Mouse (Mus musculus) Patski (cell line): ENCODE measurements around the gene Ydjc. TPM values are rescaled to one million over a fixed set of nuclear protein-coding genes. Genes with fewer than 3 reads are reported as not detected.
"Not testable (repeated sequence)": the region's sequence is repeated elsewhere in the genome, so short reads cannot be mapped to it uniquely, and the experiment has no call there.

Experiments
- ATAC-seq: fragments of 100-300 bp; one replicate; pipeline ENCODE4 v1.8.0; 2021
- CTCF ChIA-PET: fragments of 350-600 bp; sonication (Branson Sonifier 250); formaldehyde crosslinking; loops from one replicate; lab custom pipeline; 2022; ENCODE audit warnings: inconsistent platforms; lab: Charles Lee
- POLR2A ChIA-PET: fragments of 350-600 bp; sonication (Branson Sonifier 250); formaldehyde crosslinking; loops from one replicate; lab custom pipeline; 2022; ENCODE audit warnings: antibody characterized with exemption, inconsistent platforms; lab: Charles Lee
- DNase-seq: peaks from one replicate; pipeline ENCODE4 v3.0.0-alpha.2; 2011; ENCODE audit warnings: low read depth, low spot score
- H3K27me3 ChIP-seq: fragments of 371-371 bp; one replicate; pipeline ENCODE4 v1.5.1; 2021
- CTCF ChIP-seq: fragments of 100-300 bp; IDR thresholded peaks from one replicate; pipeline ENCODE4 v1.5.1; 2021
- in situ Hi-C: fragments of 300-500 bp; cut with MboI; formaldehyde crosslinking; loops from 3 replicates; pipeline ENCODE4 v1.11.1; 2018; ENCODE audit warnings: low pct_unique_long_range_greater_than_20kb, mixed read lengths
- polyA plus RNA-seq: library from polyadenylated mRNA; unstranded; gene quantifications from one replicate; pipeline ENCODE4 v1.2.3, GENCODE M21; 2021

The Ydjc gene
- polyA plus RNA-seq, 1 experiment from 2014 or later = 9.1 TPM

DNA sequence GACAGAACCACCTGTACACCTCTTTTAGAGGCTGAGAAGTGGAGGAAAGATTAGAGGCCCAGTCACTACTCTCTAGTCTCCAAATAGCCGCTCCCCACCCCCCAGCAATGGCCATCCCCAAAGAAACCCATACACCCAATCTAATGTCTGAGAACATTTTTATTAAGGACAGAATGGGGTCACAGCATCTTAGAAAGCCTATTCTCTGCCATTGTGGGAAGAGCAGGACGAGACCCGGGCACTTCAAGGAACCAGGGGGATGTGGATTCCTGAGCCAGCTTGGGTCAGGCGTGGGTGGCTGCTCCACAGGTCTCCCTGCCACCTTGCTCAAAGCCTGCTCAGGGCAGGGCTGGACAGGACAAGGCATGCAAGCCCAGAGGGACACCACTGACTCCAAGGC, 7.5 kb downstream of the Ydjc start:
- H3K27me3 ChIP-seq = no peaks in the 10 kb centered on the region
- ChIA-PET CTCF (no interaction called here), POLR2A (no interaction called here)
- TF ChIP-seq CTCF = no peak
- in situ Hi-C loops = no loop called here
- ATAC-seq = no peak
- no peak for DNase-seq

GRCm38 (mm10) chr16:17154346-17154745, 9.9 kb downstream of the Ydjc start:
- no peak for ATAC-seq
- TF ChIP-seq CTCF = no peak
- in situ Hi-C loops = no loop called here
- no peak for DNase-seq
- no peaks in the 10 kb centered on the region for H3K27me3 ChIP-seq
- ChIA-PET CTCF (no interaction called here), POLR2A (interaction anchor here (1.4 kb wide), 1 partner anchor 14 kb away, joined by 5 read pairs; no protein-coding TSS in a partner anchor)

DNA sequence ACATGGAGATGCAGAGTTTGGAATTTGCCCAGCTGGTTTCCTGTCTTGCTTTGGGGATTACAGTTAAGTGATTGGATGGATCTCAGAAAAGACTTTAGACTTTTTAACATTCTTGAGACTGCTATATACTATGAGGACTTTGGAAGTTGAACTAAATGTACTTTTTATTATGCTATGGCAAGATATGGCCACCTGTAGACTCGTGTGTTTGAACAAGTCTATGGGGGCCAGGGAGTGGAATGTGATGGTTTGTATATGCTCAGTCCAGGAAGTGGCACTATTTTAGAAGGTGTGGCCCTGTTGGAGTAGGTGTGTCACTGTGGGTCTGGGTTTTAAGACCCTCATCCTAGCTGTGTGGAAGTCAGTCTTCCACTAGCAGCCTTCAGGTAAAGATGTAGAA, 21.1 kb downstream of the Ydjc start:
- CTCF ChIA-PET, ATAC-seq: not testable (repeated sequence)

DNA sequence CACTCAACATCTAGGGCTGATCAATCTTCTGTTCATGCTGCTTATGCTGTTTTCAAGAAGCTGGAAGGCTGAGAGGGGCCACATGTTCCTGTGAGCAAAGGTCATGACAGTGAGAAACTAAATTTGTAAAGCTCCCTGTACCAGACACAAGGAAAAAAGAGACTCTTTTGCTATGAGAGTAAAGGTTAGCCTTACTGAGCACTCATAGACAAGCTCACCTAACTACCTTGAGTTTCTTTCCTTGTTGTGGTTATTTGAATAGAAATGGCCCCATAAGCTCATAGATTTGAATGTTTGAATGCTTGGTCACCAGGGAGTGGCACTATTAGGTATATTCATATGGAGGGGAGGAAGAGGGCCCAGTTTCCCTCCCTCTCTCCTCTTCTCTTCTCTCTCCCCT, 22.8 kb downstream of the Ydjc start:
- POLR2A ChIA-PET = interaction anchor here (0.6 kb wide), 1 partner anchor 23 kb away, joined by 3 read pairs; the partner anchor contains the start of gene Ydjc
- CTCF ChIA-PET = interaction anchor here (0.9 to 1.1 kb wide), 3 partner anchors 8 to 23 kb away, joined by 3 read pairs; no protein-coding TSS in a partner anchor
- ATAC-seq (no peak), DNase-seq (no peak)
- no peaks in the 10 kb centered on the region for H3K27me3 ChIP-seq
- in situ Hi-C loops = no loop called here
- no peak for TF ChIP-seq CTCF

More for the DNA sequence above, 21.1 kb downstream of the Ydjc start:
- DNase-seq, H3K27me3 ChIP-seq, in situ Hi-C loops, POLR2A ChIA-PET: not testable (repeated sequence)

GRCm38 (mm10) chr16:17168049-17168448, 23.6 kb downstream of the Ydjc start:
- ChIA-PET CTCF (no interaction called here), POLR2A (interaction anchor here (1.8 kb wide), 1 partner anchor 14 kb away, joined by 5 read pairs; no protein-coding TSS in a partner anchor)
- no peaks in the 10 kb centered on the region for H3K27me3 ChIP-seq
- in situ Hi-C loops = no loop called here
- ATAC-seq = no peak
- TF ChIP-seq CTCF = no peak
- DNase-seq = no peak

GRCm38 (mm10) chr16:17175765-17176164, 31.3 kb downstream of the Ydjc start:
- CTCF ChIA-PET = interaction anchor here (1.2 kb wide), 1 partner anchor 9 kb away, joined by 3 read pairs; no protein-coding TSS in a partner anchor
- ATAC-seq (no peak), DNase-seq (no peak)
- no peaks in the 10 kb centered on the region for H3K27me3 ChIP-seq
- in situ Hi-C loops = no loop called here
- no peak for TF ChIP-seq CTCF
- POLR2A ChIA-PET = no interaction called here

DNA sequence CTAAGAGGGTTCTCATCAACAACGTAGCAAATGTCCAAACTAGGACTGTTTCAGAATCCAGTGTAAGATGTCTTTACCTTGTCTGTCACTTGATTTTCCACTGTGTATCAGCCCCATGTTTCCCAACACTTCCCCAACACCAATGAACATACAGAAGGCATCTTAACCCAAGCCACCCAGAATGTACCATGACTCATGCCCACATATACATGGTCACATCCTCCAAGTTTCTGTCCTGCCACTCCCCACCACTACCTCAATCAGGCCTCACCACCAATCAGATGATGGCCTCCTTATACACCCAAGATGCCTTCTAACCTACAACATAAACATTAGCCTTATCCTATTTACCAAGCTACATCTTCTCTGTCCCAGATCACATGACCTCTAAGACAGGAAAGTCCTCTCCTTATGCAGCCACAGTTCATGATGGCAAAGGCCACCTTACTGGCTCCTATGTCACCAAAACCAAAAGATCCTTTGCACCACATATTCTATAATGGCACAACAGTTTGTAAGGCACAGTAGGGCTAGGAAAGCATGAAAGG, 33.3 kb downstream of the Ydjc start:
- H3K27me3 ChIP-seq = no peaks in the 10 kb centered on the region
- DNase-seq (no peak), ATAC-seq (no peak)
- POLR2A ChIA-PET = no interaction called here
- CTCF ChIA-PET = interaction anchor here (1.2 kb wide), 1 partner anchor 13 kb away, joined by 4 read pairs; no protein-coding TSS in a partner anchor
- no peak for TF ChIP-seq CTCF
- in situ Hi-C loops = no loop called here

- no peaks in the 10 kb centered on the region for H3K27me3 ChIP-seq
- no peak for DNase-seq
- POLR2A ChIA-PET = interaction anchor here (0.7 kb wide), 1 partner anchor 19 kb away, joined by 4 read pairs; no protein-coding TSS in a partner anchor
- CTCF ChIA-PET = interaction anchor here (0.9 to 1.1 kb wide), 2 partner anchors 10 to 13 kb away, joined by 3 to 4 read pairs; no protein-coding TSS in a partner anchor
- TF ChIP-seq CTCF = no peak
- no peak for ATAC-seq
- in situ Hi-C loops = no loop called here
These were observed 35.3 kb downstream of the Ydjc start for GRCm38 (mm10) chr16:17179706-17180105.

- ChIA-PET POLR2A (interaction anchor here (0.8 kb wide), 1 partner anchor 76 kb away, joined by 3 read pairs; no protein-coding TSS in a partner anchor), CTCF (interaction anchor here (1.5 kb wide), 1 partner anchor 15 kb away, joined by 3 read pairs; no protein-coding TSS in a partner anchor)
- ATAC-seq = no peak
- TF ChIP-seq CTCF = no peak
- DNase-seq = no peak
- in situ Hi-C loops = no loop called here
- H3K27me3 ChIP-seq = no peaks in the 10 kb centered on the region
These were observed 37.0 kb downstream of the Ydjc start for GRCm38 (mm10) chr16:17181382-17181781.

DNA sequence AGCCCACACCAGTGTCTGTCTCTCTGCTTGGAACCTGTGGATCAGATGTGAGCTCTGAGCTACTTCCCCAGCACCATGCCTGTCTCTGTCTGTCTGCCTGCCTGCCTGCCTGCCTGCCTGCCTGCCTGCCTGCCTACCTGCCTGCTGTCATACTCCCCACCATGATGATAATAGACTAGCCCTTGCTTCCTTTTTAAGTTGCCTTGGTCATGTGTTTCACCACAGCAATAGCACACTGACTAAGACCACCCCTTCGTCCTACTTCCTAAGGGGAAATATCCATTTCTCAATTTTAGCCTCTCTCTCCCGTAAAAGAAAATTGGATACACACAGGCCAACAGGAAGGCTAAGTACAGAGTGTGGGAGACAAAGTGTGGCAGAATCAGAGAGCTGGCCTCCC, 37.7 kb downstream of the Ydjc start:
- DNase-seq (no peak), ATAC-seq (no peak)
- no peak for TF ChIP-seq CTCF
- POLR2A ChIA-PET = no interaction called here
- in situ Hi-C loops = no loop called here
- CTCF ChIA-PET = interaction anchor here (1.5 kb wide), 2 partner anchors 9 to 14 kb away, joined by 3 to 4 read pairs; no protein-coding TSS in a partner anchor
- no peaks in the 10 kb centered on the region for H3K27me3 ChIP-seq

DNA sequence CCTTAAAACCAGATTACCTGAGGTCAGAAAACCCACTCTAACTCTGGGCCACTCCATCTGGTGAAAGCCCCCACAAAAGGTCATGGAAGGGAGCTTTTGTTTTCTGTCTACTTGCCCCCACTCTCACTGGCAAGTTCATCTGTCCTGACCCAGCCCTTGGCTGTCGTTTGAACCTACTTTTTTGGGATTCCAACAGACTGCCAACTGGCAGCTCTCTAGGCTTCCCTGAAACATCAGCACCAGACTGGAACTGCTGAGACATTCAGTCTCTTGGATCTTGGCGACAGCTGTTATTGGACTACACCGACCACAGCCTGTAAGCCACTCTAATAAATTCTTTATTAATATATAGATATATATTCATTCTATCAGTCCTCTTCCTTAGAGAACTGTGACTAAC, 38.6 kb downstream of the Ydjc start:
- in situ Hi-C loops = no loop called here
- DNase-seq (no peak), ATAC-seq (no peak)
- POLR2A ChIA-PET = interaction anchor here (0.6 kb wide), 1 partner anchor 95 kb away, joined by 3 read pairs; no protein-coding TSS in a partner anchor
- no peaks in the 10 kb centered on the region for H3K27me3 ChIP-seq
- CTCF ChIA-PET = interaction anchor here (1.5 kb wide), 1 partner anchor 10 kb away, joined by 4 read pairs; no protein-coding TSS in a partner anchor
- no peak for TF ChIP-seq CTCF
